15 mouse cellular contexts compared by ENCODE assay signal in the genomic region with DNA sequence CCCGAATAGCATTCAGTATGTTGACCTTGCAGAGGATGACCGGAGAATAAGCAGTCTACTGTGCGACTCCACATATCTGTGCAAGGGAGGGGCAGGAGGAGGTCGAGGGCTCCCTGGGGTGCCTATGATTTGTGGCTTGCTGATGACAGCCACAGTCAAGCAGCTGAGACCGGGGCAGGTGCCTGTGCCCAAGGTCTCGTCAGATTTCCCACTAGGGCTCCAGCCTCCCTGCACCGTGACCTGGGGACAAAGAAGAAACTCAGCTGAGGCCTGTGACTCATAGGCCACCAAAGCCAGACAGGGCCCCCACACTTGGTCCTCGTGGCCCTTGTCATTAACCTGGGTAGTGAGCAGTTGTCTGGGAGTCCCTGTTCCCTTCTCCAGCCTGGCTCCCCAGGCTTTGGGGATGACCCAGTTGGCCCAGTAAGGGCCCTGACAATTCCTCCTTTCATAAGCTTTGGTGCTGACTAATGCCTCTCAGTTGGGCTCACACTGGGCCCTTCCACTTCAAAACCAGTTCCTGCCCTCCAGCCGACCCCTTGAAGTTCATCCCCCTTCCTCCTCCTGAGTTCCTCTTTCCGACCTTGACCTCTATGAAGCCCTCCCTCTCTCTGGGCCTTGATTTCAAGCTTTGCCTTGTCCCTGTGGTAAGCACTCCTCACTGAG. TPM values are rescaled to one million over a fixed set of nuclear protein-coding genes. Genes with fewer than 3 reads are reported as not detected.
DNase-seq lines count a peak whose midpoint lies in the region; ATAC-seq and TF ChIP-seq lines count a peak whose summit lies in the region.
"Had no signal": no experiment of that assay in that cellular context is flagged by ENCODE, and none has a peak within 500 bp of the region (broad histone marks: within the 10 kb centered on the region; RNA-seq: fewer than 3 reads in every experiment).

No protein-coding gene starts in this region.

- 30% methylated on average over 10 of the region's 10 CpGs for WGBS in heart, postnatal 0 days
- WGBS in forebrain, embryonic 11.5 days: 74% methylated on average over 10 of the region's 10 CpGs

- no peak overlapping the region for H3K4me2 ChIP-seq in heart, postnatal 0 days (ENCODE audit: low read depth, low read length)
- H3K4me2 ChIP-seq in forebrain, embryonic 11.5 days (ENCODE audit: low read depth, low read length, severe bottlenecking): no peak overlapping the region
- H3K4me2 ChIP-seq: embryonic facial prominence, embryonic 12.5 days; forebrain, embryonic 15.5 days; intestine, embryonic 15.5 days; limb, embryonic 12.5 days; lung, embryonic 14.5 days; midbrain, embryonic 13.5 days had no signal

- no peak overlapping the region for H3K4me3 ChIP-seq in heart, postnatal 0 days (ENCODE audit: low read depth, low read length)
- H3K4me3 ChIP-seq in forebrain, embryonic 11.5 days (ENCODE audit: low read depth, low read length): no peak overlapping the region
- H3K4me3 ChIP-seq: embryonic facial prominence, embryonic 12.5 days; forebrain, embryonic 15.5 days; intestine, embryonic 15.5 days; limb, embryonic 12.5 days; midbrain, embryonic 13.5 days had no signal

- H3K27me3 ChIP-seq in heart, postnatal 0 days (ENCODE audit: control insufficient read depth, insufficient read depth, low read length): no peaks in the 10 kb centered on the region
- H3K27me3 ChIP-seq in forebrain, embryonic 11.5 days (ENCODE audit: control insufficient read depth, insufficient read depth, low read length): no peaks in the 10 kb centered on the region
- H3K27me3 ChIP-seq: embryonic facial prominence, embryonic 12.5 days; forebrain, embryonic 15.5 days; intestine, embryonic 15.5 days; midbrain, embryonic 13.5 days had no signal

- TF ChIP-seq EP300 in heart, postnatal 0 days (IDR thresholded peaks at IDR 0.05; ENCODE audit: low read depth): no peak

- no peaks in the 10 kb centered on the region for H3K9me3 ChIP-seq in heart, postnatal 0 days (replicated peaks; ENCODE audit: control insufficient read depth, low read length)
- H3K9me3 ChIP-seq in forebrain, embryonic 11.5 days (ENCODE audit: control insufficient read depth, low read length): no peaks in the 10 kb centered on the region
- H3K9me3 ChIP-seq: embryonic facial prominence, embryonic 12.5 days; forebrain, embryonic 15.5 days; intestine, embryonic 15.5 days; limb, embryonic 12.5 days; midbrain, embryonic 13.5 days had no signal

- peak; percentile 77 for ATAC-seq in heart, postnatal 0 days (ENCODE audit: insufficient read depth, low read depth)
- ATAC-seq in forebrain, embryonic 11.5 days (replicated peaks; ENCODE audit: low FRiP score): no peak
- ATAC-seq: forebrain, embryonic 15.5 days; intestine, embryonic 15.5 days; midbrain, embryonic 13.5 days had no signal

- peak overlapping the region; percentile 94 for H3K27ac ChIP-seq in heart, postnatal 0 days (ENCODE audit: low read depth)
- H3K27ac ChIP-seq in forebrain, embryonic 11.5 days (ENCODE audit: low read depth, low read length): no peak overlapping the region
- H3K27ac ChIP-seq: embryonic facial prominence, embryonic 12.5 days; forebrain, embryonic 15.5 days; intestine, embryonic 15.5 days; limb, embryonic 12.5 days; midbrain, embryonic 13.5 days had no signal

- H3K36me3 ChIP-seq in heart, postnatal 0 days (replicated peaks; ENCODE audit: control insufficient read depth, insufficient read depth, low read length): no peaks in the 10 kb centered on the region
- H3K36me3 ChIP-seq in forebrain, embryonic 11.5 days (ENCODE audit: control insufficient read depth, insufficient read depth, low read length): no peaks in the 10 kb centered on the region
- H3K36me3 ChIP-seq: embryonic facial prominence, embryonic 12.5 days; forebrain, embryonic 15.5 days; intestine, embryonic 15.5 days; limb, embryonic 12.5 days; midbrain, embryonic 13.5 days had no signal

- peaks cover 86% of the 10 kb centered on the region for H3K4me1 ChIP-seq in heart, postnatal 0 days (ENCODE audit: control insufficient read depth, insufficient read depth)
- no peaks in the 10 kb centered on the region for H3K4me1 ChIP-seq in forebrain, embryonic 11.5 days (replicated peaks; ENCODE audit: control insufficient read depth, insufficient read depth, low read length)

- no peak overlapping the region for H3K9ac ChIP-seq in heart, postnatal 0 days (replicated peaks; ENCODE audit: low read depth, low read length)
- no peak overlapping the region for H3K9ac ChIP-seq in forebrain, embryonic 11.5 days (ENCODE audit: low read length)
- H3K9ac ChIP-seq: embryonic facial prominence, embryonic 12.5 days; forebrain, embryonic 15.5 days; intestine, embryonic 15.5 days; limb, embryonic 12.5 days; lung, embryonic 14.5 days; midbrain, embryonic 13.5 days had no signal

- TF ChIP-seq CTCF in heart, postnatal 0 days (IDR thresholded peaks at IDR 0.05; ENCODE audit: low read depth): no peak

- peak; percentile 44 for DNase-seq in adrenal gland, adult 8-10 months
- DNase-seq in adrenal gland, adult 18-20 months (ENCODE audit: low spot score in 2 of 2): no peak
- peak; percentile 54 for DNase-seq in 3T3-L1 (ENCODE audit: low read depth, low spot score)
- peak; percentile 23 for DNase-seq in brain, adult 2 months (ENCODE audit: low read depth, low spot score)
- DNase-seq in heart, postnatal 0 days (ENCODE audit: low spot score): peak; percentile 78
- no peak for DNase-seq in lung, postnatal 14 days
- no peak for DNase-seq in forebrain, embryonic 11.5 days (ENCODE audit: low spot score)
- DNase-seq in ovary, postnatal 14 days (ENCODE audit: low spot score): no peak
- DNase-seq: lung, embryonic 14.5 days; spleen, adult 18-20 months had no signal

RNA-seq across cellular contexts. Expression of gene Lif, which starts 39.4 kb away (rescaled TPM):
- 1 to 10 TPM in 1 of 4 experiments, under 1 TPM in 2, not detected in 1; 0.15 to 1.0 (median 0.34) TPM for total RNA-seq in adrenal gland, adult 8-10 months (2022)
- total RNA-seq in adrenal gland, adult 18-20 months (2021): under 1 TPM; 0.07 to 0.86 TPM
- total RNA-seq in heart, postnatal 0 days (2014; rRNA removed; ENCODE audit: low replicate concordance): 0.54 and 0.73 TPM in 2 replicates
- 0.32 and 0.71 TPM in 2 replicates for polyA plus RNA-seq in heart, postnatal 0 days (2015; fragmentation: Nextera tagmentation; extraction: Ambion mirVana)
- not detected in 2 replicates for polyA plus RNA-seq in forebrain, embryonic 11.5 days (2014; fragmentation: Nextera tagmentation; extraction: Ambion mirVana)
- polyA plus RNA-seq: forebrain, embryonic 15.5 days had no signal

Comparison
In these comparisons a context has a peak if more than half of its experiments do, and no peak if none do; other contexts are left out.
1. DNase-seq: peak in adrenal gland, adult 8-10 months (single experiment), 3T3-L1 (single experiment), brain, adult 2 months (single experiment) and heart, postnatal 0 days (single experiment); none in adrenal gland, adult 18-20 months (0 of 2), lung, postnatal 14 days (single experiment), forebrain, embryonic 11.5 days (single experiment) and ovary, postnatal 14 days (single experiment).